Comparison of ENCODE assay signal across 15 mouse cellular contexts in genomic region chr12:8857308-8857707, GRCm38 (mm10).
A peak's percentile ranks its signal among the peaks of the same experiment; 100 is the strongest.
DNase-seq lines count a peak whose midpoint lies in the region; ATAC-seq and TF ChIP-seq lines count a peak whose summit lies in the region.
"Had no signal": no experiment of that assay in that cellular context is flagged by ENCODE, and none has a peak within 500 bp of the region (broad histone marks: within the 10 kb centered on the region; RNA-seq: fewer than 3 reads in every experiment).

No protein-coding gene starts in this region.

- 0 out of 2 replicates have a peak, but pooled peaks have one; percentile 15 for TF ChIP-seq CTCF in heart, adult 2 months (IDR thresholded peaks at IDR 0.05)
- TF ChIP-seq CTCF in lung, postnatal 0 days (IDR thresholded peaks at IDR 0.05): peak; percentile 39

- no peak overlapping the region for H3K4me2 ChIP-seq in lung, postnatal 0 days (replicated peaks; ENCODE audit: low read depth, low read length)
- H3K4me2 ChIP-seq in limb, embryonic 12.5 days: no peak overlapping the region
- H3K4me2 ChIP-seq: lung, embryonic 15.5 days; midbrain, embryonic 15.5 days had no signal

- H3K9ac ChIP-seq in heart, adult 2 months (ENCODE audit: low read depth, low read length): no peak overlapping the region
- H3K9ac ChIP-seq in lung, postnatal 0 days (replicated peaks; ENCODE audit: low read depth): no peak overlapping the region
- no peak overlapping the region for H3K9ac ChIP-seq in limb, embryonic 12.5 days (replicated peaks)
- H3K9ac ChIP-seq: lung, embryonic 15.5 days; midbrain, embryonic 15.5 days had no signal

- intact Hi-C loops in heart, adult 2 months (cut with DNase I): loop anchor here (5.0 kb wide), 1 partner anchor 75 kb away; no protein-coding TSS in a partner anchor
- intact Hi-C loops in heart, postnatal 25 days (cut with DNase I): no loop called here

- H3K9me3 ChIP-seq in lung, postnatal 0 days (ENCODE audit: low read length): no peaks in the 10 kb centered on the region
- no peaks in the 10 kb centered on the region for H3K9me3 ChIP-seq in limb, embryonic 12.5 days
- H3K9me3 ChIP-seq: lung, embryonic 15.5 days; midbrain, embryonic 15.5 days had no signal

- H3K4me1 ChIP-seq in heart, adult 2 months (ENCODE audit: control insufficient read depth, insufficient read depth, low read length): peaks cover 12% of the 10 kb centered on the region
- H3K4me1 ChIP-seq in lung, postnatal 0 days (ENCODE audit: insufficient read depth, low read depth, low read length): no peaks in the 10 kb centered on the region
- H3K4me1 ChIP-seq in limb, embryonic 12.5 days (replicated peaks): peaks cover 54% of the 10 kb centered on the region
- H3K4me1 ChIP-seq: midbrain, embryonic 15.5 days had no signal

- H3K27me3 ChIP-seq in heart, adult 2 months (ENCODE audit: control insufficient read depth, insufficient read depth, low read length): no peaks in the 10 kb centered on the region
- H3K27me3 ChIP-seq in lung, postnatal 0 days (replicated peaks; ENCODE audit: insufficient read depth, low read length): no peaks in the 10 kb centered on the region
- no peaks in the 10 kb centered on the region for H3K27me3 ChIP-seq in limb, embryonic 12.5 days
- H3K27me3 ChIP-seq: lung, embryonic 15.5 days; midbrain, embryonic 15.5 days; Patski had no signal

- DNase-seq in heart, adult 2 months: no peak
- DNase-seq in heart, postnatal 25 days (ENCODE audit: low spot score): no peak
- DNase-seq in lung, postnatal 0 days (ENCODE audit: low spot score): no peak
- no peak for DNase-seq in lung, postnatal 36 days
- no peak for DNase-seq in cerebellum, postnatal 36 days
- no peak for DNase-seq in right cerebral cortex, postnatal 10 days (ENCODE audit: low spot score in 2 of 2)
- DNase-seq: cerebellum, adult 9-11 months had no signal

- no peak for ATAC-seq in lung, postnatal 0 days
- no peak for ATAC-seq in limb, embryonic 12.5 days (ENCODE audit: insufficient number of reproducible peaks, insufficient read depth, low FRiP score, low TSS enrichment, low read depth)
- ATAC-seq: forebrain, embryonic 16.5 days; midbrain, embryonic 15.5 days; Patski had no signal

- no peak for TF ChIP-seq EP300 in heart, adult 2 months (IDR thresholded peaks at IDR 0.05; ENCODE audit: insufficient read depth, low read depth, low read length)
- TF ChIP-seq EP300 in lung, postnatal 0 days (IDR thresholded peaks at IDR 0.05): no peak

- H3K79me2 ChIP-seq in heart, adult 2 months (replicated peaks; ENCODE audit: control insufficient read depth, insufficient read depth, low read length): no peaks in the 10 kb centered on the region

- WGBS in heart, adult 2 months: 70% methylated on average over 8 of the region's 8 CpGs
- WGBS in lung, postnatal 0 days: 46% methylated on average over 8 of the region's 8 CpGs
- 38% methylated on average over 8 of the region's 8 CpGs for WGBS in limb, embryonic 12.5 days

- TF ChIP-seq POLR2A in heart, adult 2 months (IDR thresholded peaks at IDR 0.05; ENCODE audit: insufficient read depth, low read depth, low read length): no peak

- no peak overlapping the region for H3K27ac ChIP-seq in heart, adult 2 months
- no peak overlapping the region for H3K27ac ChIP-seq in lung, postnatal 0 days (ENCODE audit: low read length)
- peak overlapping the region; percentile 95 for H3K27ac ChIP-seq in limb, embryonic 12.5 days
- H3K27ac ChIP-seq: kidney, postnatal 0 days; layer of hippocampus, adult 2 months; lung, embryonic 15.5 days; midbrain, embryonic 15.5 days had no signal

- peaks cover 3% of the 10 kb centered on the region; the same call in 1 of the 2 replicates for H3K36me3 ChIP-seq in heart, adult 2 months (ENCODE audit: control insufficient read depth, insufficient read depth, low read length)
- H3K36me3 ChIP-seq in lung, postnatal 0 days (ENCODE audit: insufficient read depth, low read length): no peaks in the 10 kb centered on the region
- no peaks in the 10 kb centered on the region for H3K36me3 ChIP-seq in limb, embryonic 12.5 days
- H3K36me3 ChIP-seq: lung, embryonic 15.5 days; midbrain, embryonic 15.5 days had no signal

- H3K4me3 ChIP-seq in heart, adult 2 months: no peak overlapping the region
- no peak overlapping the region for H3K4me3 ChIP-seq in lung, postnatal 0 days (ENCODE audit: low read depth, low read length)
- no peak overlapping the region for H3K4me3 ChIP-seq in limb, embryonic 12.5 days (replicated peaks)
- H3K4me3 ChIP-seq: erythroblast, embryonic 14.5 days; layer of hippocampus, adult 2 months; lung, embryonic 15.5 days; midbrain, embryonic 15.5 days had no signal
